Mouse (Mus musculus): ENCODE results near the gene Pycr1. TPM values are rescaled to one million over a fixed set of nuclear protein-coding genes. Genes with fewer than 3 reads are reported as not detected.

Gene Pycr1
- polyA plus RNA-seq, 1 experiment: 18.5 TPM

DNA sequence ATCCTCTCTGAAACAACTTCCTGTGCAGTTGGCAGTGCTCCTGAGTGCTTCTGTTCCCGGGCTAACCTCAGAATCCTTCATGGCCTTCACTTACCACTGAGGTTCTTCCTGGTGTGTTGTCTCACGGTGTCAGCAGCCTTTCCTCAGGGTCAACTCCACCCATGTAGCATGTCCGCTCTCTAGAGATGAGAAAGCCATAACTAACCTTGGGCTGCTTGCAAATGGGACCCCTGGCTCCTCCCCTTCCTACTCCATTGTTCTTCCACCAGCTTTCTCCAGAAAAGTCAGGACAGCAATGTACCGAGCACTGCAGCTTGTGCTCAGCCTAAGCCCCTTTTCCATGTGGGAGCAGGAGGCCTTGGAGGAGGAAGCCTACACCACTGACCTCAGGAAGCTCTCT, 36.8 kb downstream of the Pycr1 start:
- DNase-seq (ENCODE audit: low spot score): no peak

GRCm38 (mm10) chr11:120605667-120606066, 37.9 kb downstream of the Pycr1 start:
- DNase-seq (ENCODE audit: low spot score): no peak

DNA sequence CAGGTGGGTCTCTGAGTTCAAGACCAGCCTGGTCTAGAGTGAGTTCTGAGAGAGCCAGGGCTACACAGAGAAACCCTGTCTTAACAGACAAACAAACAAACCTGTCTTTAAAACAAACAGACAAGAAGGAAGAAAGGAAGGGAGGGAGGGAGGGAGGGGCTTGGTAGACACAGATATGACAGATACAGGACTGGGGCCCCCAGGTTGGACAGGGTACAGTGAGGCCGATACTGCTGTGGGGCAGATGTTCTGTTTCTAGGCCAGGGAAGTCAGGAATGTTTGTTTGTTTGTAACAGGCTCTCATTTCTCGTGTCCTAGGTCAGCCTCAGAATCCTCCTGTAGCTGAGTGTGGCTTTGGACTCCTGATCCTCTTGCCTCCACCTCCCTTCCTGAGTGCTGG, 40.0 kb downstream of the Pycr1 start:
- DNase-seq (ENCODE audit: low spot score): no peak

GRCm38 (mm10) chr11:120600716-120601115, 42.9 kb downstream of the Pycr1 start:
- DNase-seq (ENCODE audit: low spot score): no peak

DNA sequence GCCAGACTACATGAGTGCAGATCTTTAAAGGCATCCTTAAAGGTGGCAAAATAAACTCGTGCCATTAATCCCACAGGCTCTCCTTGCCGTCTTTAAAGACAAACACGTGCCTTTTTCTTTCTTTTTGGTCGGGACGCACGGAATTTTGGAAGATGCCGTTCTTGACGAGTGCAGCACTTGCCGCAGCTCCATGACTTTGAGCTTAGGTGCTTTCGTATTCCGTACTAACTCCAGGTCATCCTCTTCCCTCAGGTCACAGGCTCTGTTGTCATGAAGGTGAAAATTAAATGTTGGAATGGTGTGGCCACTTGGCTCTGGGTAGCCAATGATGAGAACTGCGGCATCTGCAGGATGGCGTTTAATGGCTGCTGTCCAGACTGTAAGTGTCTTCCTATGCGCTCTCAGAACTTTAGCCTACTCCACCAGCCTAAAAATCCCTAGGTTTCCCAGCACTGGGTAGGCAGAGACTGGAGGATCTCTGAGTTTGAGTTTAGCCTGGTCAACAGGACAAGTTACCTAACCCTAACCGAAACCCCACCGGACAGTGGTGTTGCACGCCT, 44.5 kb downstream of the Pycr1 start:
- no peak for DNase-seq (ENCODE audit: low spot score)

DNA sequence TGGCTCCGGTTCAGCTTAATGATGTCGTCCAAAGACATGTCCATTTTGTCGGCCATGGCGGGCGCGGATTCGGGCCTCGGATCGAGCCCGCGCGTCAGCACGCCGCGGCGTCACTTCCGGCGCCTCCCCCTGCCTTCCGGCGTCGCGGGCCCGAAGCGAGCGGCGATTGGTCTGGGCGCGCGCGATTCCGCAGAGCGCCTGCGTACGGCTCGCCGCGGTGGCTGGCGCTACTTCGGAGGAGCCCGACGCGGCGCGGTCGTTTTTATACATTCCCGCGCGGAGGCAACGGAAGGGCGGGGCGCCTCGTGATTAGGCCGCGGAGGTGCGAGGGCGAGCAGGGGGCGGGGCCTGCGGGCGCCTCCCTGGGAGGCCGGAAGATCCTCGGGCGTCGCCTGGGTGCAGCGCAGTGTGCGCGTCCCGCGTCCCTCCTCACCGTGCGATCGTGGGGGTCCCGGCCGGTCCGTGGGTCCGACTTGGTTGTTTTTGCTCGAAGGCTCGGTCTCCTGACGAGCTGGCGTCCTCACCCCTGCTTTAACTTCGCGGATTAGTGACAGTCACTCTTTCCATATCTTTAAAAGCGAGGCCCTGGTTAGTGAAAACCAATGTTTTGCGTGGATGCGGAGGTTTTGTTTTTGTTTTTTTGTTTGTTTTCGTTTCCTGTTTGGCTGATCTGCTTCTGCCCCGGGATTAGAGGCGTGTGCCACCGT, 45.1 kb downstream of the Pycr1 start, which contains the start of the genes Alyref and Anapc11:
Gene Alyref (minus strand): TSS at position 83 of the 707 bp plus-strand sequence.
Gene Anapc11 (plus strand): TSS at position 139 of the 707 bp plus-strand sequence.
- DNase-seq (ENCODE audit: low spot score): peak; percentile 89

DNA sequence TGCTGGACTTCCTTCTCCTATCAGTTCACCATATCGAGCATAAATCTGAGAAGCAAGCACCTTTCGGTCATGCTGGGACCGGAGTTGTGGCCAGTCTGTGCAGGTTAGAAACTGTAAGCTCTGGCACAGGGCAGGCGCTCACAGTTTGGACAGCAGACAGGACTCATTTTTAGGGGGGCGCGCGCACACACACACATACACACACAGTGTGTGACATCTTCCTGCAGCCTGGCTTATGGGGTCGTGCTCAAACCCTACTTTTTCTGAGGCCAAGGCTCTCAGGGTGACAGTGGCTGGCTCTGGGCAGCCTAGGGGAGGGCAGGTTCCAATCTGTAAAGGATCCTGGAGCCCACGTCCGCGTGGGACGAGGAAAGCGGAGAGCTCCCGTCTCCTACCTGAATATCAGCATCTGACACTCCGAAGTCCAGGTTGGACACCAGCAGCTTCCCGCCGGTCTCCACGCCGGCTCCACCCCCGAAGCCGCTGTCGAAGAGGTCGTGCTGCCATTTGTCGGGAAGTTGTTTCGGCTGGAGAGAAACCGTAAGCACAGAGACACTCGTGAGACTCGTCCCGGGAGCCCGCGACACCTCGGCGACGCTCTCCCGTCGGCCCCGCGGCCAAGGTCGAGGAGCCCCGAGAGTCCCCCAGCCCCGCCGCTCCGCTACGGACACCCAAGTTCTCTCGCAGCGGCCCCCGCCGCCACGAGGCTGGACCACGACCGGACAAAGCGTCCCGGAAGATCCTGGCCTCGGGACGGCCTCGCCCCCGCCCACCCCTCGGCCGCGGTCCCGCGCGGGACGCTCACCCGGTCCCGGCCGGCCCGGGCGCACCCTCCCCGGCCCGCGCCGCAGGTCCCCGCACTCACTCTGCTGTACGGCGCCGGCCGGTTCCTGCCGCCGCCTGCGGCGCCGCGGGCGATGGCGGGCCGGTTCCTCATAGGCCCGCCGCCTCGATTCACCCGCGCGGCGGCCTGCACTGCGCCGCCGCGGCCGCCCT, 46.0 kb downstream of the Pycr1 start:
- no peak for DNase-seq (ENCODE audit: low spot score)

DNA sequence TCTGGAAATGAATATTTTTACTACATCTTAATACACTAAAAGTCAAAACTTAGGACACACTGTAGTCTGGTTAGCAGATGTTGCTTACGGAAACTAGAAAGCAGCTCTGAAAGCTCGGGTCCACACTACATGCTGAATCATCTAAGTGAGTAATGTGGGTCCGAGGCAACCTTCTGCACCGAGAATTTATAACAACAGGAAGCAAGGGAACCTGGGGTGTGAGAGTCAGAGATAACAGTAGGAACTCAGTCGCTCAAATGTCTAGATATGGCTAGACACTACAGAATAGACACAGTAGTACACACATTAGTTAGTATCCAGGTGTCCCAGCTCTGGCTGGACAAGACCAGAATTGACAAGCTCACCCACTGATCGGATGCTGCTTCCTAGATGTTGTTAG, 55.0 kb downstream of the Pycr1 start:
- no peak for DNase-seq (ENCODE audit: low spot score)

Other genes starting within 250 kb of the Pycr1 start
- 40.6 and 41.1 TPM in 2 replicates for gene Nploc4, start 206.1 kb downstream of the Pycr1 start, polyA plus RNA-seq (2012; rRNA removed)
- not detected in 2 replicates for gene Tspan10, start 201.1 kb downstream of the Pycr1 start, polyA plus RNA-seq (2012; rRNA removed)
- 0.34 and 0.63 TPM in 2 replicates for gene Pde6g, start 190.3 kb downstream of the Pycr1 start, polyA plus RNA-seq (2012; rRNA removed)
- gene Oxld1, start 185.7 kb downstream of the Pycr1 start, polyA plus RNA-seq (2012; rRNA removed): 19.8 and 26.8 TPM in 2 replicates
- gene Ccdc137, start 185.7 kb downstream of the Pycr1 start, polyA plus RNA-seq (2012; rRNA removed): 21.5 and 31.0 TPM in 2 replicates
- gene Arl16, start 176.2 kb downstream of the Pycr1 start, polyA plus RNA-seq (2012; rRNA removed): 23.9 and 24.0 TPM in 2 replicates
- gene Mrpl12, start 159.2 kb downstream of the Pycr1 start, polyA plus RNA-seq (2012; rRNA removed): 62.4 and 72.4 TPM in 2 replicates
- 98.9 and 115 TPM in 2 replicates for gene Slc25a10, start 151.9 kb downstream of the Pycr1 start, polyA plus RNA-seq (2012; rRNA removed)
- 1.8 and 2.4 TPM in 2 replicates for gene Gcgr, start 113.1 kb downstream of the Pycr1 start, polyA plus RNA-seq (2012; rRNA removed)
- gene Mcrip1, start 94.0 kb downstream of the Pycr1 start, polyA plus RNA-seq (2012; rRNA removed): 112 and 117 TPM in 2 replicates
- gene Ppp1r27, start 92.6 kb downstream of the Pycr1 start, polyA plus RNA-seq (2012; rRNA removed): not detected in 2 replicates
- 272 and 354 TPM in 2 replicates for gene P4hb, start 70.5 kb downstream of the Pycr1 start, polyA plus RNA-seq (2012; rRNA removed)
- gene Arhgdia, start 62.1 kb downstream of the Pycr1 start, polyA plus RNA-seq (2012; rRNA removed): 399 and 409 TPM in 2 replicates
- gene Alyref, start 45.4 kb downstream of the Pycr1 start, polyA plus RNA-seq (2012; rRNA removed): 56.2 and 57.6 TPM in 2 replicates
- 112 and 116 TPM in 2 replicates for gene Anapc11, start 45.3 kb downstream of the Pycr1 start, polyA plus RNA-seq (2012; rRNA removed)
- gene Npb, start 35.3 kb downstream of the Pycr1 start, polyA plus RNA-seq (2012; rRNA removed): 0.40 and 0.62 TPM in 2 replicates
- gene Pcyt2, start 25.8 kb downstream of the Pycr1 start, polyA plus RNA-seq (2012; rRNA removed): 87.2 and 120 TPM in 2 replicates
- 78.6 and 107 TPM in 2 replicates for gene Sirt7, start 18.5 kb downstream of the Pycr1 start, polyA plus RNA-seq (2012; rRNA removed)
- 50.1 and 62.5 TPM in 2 replicates for gene Mafg, start 10.2 kb downstream of the Pycr1 start, polyA plus RNA-seq (2012; rRNA removed)
- 0.07 and 0.21 TPM in 2 replicates for gene Myadml2, start 4.4 kb upstream of the Pycr1 start, polyA plus RNA-seq (2012; rRNA removed)
- gene Notum, start 17.4 kb upstream of the Pycr1 start, polyA plus RNA-seq (2012; rRNA removed): 13.0 and 16.6 TPM in 2 replicates
- gene Aspscr1, start 29.2 kb upstream of the Pycr1 start, polyA plus RNA-seq (2012; rRNA removed): 50.8 and 52.2 TPM in 2 replicates
- 62.3 and 76.0 TPM in 2 replicates for gene Cenpx, start 70.0 kb upstream of the Pycr1 start, polyA plus RNA-seq (2012; rRNA removed)
- gene Lrrc45, start 70.2 kb upstream of the Pycr1 start, polyA plus RNA-seq (2012; rRNA removed): 54.6 and 66.6 TPM in 2 replicates
- gene Rac3, start 77.7 kb upstream of the Pycr1 start, polyA plus RNA-seq (2012; rRNA removed): 14.6 and 17.4 TPM in 2 replicates
- gene Dcxr, start 83.5 kb upstream of the Pycr1 start, polyA plus RNA-seq (2012; rRNA removed): 58.1 and 60.6 TPM in 2 replicates
- gene Cbr2, start 88.3 kb upstream of the Pycr1 start, polyA plus RNA-seq (2012; rRNA removed): 349 and 361 TPM in 2 replicates
- 1.7 and 2.1 TPM in 2 replicates for gene Hmga1b, start 119.0 kb upstream of the Pycr1 start, polyA plus RNA-seq (2012; rRNA removed)
- gene Rfng, start 140.4 kb upstream of the Pycr1 start, polyA plus RNA-seq (2012; rRNA removed): 25.7 and 27.4 TPM in 2 replicates
- 119 and 149 TPM in 2 replicates for gene Gps1, start 140.5 kb upstream of the Pycr1 start, polyA plus RNA-seq (2012; rRNA removed)
- 36.1 and 39.1 TPM in 2 replicates for gene Dus1l, start 152.6 kb upstream of the Pycr1 start, polyA plus RNA-seq (2012; rRNA removed)
- gene Fasn, start 180.8 kb upstream of the Pycr1 start, polyA plus RNA-seq (2012; rRNA removed): 187 and 188 TPM in 2 replicates